Mouse (Mus musculus): ENCODE data around the gene Noc3l.

Gene Noc3l

DNA sequence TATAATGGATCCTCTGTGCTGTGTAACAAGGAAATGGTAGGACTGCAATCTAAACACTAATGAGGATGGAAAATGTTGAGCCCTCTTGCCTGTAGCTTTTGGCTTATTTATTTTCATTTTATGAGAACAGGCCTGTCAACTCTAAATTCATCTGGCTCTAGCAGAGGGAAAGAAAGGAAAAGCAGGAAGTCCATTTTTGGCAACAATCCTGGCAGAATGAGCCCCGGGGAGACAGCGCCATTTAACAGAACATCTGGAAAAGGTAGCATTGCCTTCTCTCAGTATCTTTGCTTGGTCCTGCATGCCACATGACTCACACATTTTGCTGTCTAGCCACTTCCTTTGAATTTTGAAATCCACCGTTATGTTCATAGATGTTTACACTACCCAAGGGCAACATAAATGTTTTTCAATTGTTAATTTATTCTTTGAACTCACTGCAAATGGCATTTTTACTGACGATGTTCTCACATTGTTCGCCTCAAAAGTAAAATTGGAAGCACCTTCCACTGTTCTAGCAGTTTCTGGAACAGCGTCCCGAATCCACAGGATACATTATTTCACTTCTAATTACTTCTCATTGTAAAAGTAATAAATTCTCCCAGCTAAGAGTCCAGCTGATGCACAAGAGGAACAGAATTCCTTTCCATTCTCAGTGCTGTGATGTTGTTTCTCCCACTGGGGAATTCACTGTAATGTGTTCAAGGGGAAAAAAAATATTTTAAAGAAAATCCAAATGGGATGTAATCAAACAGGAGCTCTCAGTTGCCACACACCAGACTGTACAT is 60.2 kb downstream of the Noc3l start:
- DNase-seq (ENCODE audit: low spot score), result no peak

DNA sequence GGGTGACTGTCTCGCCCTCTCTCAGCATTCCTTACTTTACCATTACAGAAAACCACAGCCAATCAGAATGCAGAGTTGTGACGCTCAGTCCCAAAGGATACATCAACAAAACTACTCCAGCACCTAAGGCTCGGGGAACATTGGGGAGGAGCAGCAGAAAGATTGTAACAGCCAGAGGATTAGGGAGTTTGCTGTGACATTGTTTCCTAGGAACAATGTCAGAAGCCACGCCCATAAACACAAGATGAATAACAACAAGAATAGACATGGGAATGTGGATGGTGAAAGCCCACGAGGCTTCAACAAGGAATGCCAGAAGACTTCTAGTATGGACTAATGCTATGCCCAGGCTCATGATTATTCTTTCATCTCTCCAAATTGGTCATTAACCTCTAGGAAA is 61.0 kb downstream of the Noc3l start:
- no peak for DNase-seq (ENCODE audit: low spot score)

DNA sequence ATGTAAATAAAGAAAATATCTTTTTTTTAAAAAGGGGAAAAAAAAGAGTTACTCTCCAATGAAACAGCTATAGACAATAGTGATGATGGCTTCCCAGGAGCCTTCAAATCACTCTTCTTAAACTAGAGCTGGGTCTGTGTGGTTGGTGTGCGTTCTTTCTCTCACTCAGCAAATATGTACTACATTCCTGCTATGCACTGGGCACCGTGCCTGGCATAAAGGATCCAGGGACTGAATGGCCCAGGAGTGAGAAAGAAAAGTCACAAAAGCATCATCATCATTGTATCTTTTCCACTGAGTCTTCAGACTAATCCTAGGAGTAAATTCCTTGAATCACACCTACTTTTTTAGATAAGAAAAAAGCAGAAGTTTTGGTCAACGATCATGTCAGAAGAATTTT is 61.9 kb downstream of the Noc3l start:
- no peak for DNase-seq (ENCODE audit: low spot score)

DNA sequence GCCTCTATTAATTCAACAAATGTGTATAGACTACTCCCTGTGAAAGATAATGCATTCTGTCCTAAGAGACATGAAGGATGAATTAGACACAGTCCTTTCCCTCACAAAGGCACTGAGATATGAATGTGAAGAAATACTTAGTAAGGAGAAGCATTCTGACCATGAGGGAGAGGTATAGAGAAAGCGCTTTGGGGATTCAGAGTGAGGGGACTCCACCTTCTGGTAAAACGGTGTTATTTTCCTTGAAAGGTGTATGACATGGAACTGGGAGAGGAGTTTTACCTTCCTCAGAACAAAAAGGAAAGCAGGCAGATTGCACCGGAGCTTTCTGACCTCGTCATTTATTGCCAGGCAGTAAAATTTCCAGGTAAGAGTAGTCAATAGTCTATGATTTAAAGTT is 68.8 kb downstream of the Noc3l start:
- DNase-seq (ENCODE audit: low spot score), result no peak

DNA sequence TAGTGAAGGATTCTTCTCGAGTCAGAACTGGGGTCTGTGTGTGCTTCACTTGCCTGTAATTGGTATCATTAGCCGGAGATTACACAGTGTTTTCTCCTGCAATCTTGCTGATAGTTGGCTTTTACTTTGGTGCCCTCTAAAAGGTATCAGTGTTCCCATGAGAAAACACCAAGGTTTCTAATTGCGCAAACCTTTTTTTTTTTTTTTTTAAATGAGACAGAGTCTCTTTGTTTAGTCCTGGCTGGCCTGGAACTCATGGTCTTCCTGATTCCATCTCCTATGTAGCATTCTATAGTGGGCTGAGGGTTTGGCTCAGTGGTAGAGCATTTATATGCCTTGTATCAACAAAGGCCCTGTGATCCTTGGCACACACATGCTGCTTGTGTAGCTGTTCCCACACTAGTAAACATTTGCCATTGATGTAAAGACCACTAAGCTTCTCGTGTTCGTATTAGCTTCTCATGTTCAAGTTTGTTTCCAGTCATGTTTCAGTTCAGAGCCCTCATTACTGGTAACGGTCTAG is 72.5 kb downstream of the Noc3l start:
- no peak for DNase-seq (ENCODE audit: low spot score)

DNA sequence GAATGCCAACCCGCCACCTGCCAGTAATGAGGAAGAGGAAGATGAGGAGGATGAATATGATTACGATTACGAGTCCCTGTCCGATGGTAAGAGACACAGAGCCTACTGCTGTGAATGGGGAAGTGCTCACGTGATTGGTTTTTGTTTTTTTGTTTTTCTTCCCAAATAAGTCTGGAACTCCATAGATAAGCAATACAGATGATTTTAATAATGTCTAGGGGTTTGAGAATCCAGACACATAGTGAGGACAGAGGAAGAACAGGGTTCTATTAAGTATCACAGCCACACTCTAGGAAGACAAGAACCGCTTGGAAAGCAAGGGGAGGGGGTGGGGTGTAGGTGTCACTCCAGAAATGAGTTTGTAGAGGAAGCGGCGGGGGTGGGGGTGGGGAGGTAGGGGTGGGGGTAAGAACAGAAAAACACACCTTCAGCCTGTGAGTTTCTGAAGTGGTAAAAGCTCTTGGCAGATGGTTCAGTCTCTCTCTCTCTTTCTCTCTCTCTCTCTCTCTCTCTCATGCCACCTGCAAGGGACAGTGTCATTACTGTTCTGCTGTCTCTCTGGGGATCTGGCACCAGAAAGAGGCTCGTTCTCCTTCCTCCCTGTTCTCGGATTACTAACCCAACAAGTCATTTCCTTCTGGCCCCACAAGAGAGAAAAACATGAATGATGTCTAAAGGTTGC is 73.1 kb downstream of the Noc3l start:
- DNase-seq (ENCODE audit: low spot score), result no peak

DNA sequence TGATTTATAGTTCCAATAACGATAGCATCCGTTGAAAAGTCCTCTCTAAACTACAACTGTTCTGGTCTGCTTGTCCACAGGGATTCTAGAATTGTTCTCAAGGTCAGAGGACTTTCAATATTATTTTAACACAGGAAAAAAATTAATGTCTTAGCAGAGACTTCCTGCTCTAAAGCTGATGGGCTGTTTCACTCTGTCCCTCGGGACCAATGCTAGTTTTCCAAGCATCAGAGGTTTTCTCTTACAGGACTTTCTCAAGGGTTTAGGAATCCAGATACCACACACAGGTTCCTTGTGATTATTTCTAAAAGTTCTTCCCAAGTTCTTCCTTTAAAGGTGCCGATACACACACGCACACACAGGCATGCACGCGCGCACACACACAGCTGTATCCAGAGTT is 74.5 kb downstream of the Noc3l start:
- no peak for DNase-seq (ENCODE audit: low spot score)
